Mouse (Mus musculus) gastrocnemius, postnatal 36 days (tissue): ENCODE data around the gene Pabpc1l. TPM values are rescaled to one million over a fixed set of nuclear protein-coding genes. Genes with fewer than 3 reads are reported as not detected.
"Not testable (repeated sequence)": the region's sequence is repeated elsewhere in the genome, so short reads cannot be mapped to it uniquely, and the experiment has no call there.

Source experiments
- DNase-seq, 2 experiments: peaks; one replicate each; pipeline ENCODE4 v3.0.0; 2022
- intact Hi-C: fragments of 180-260 bp; cut with DNase I; formaldehyde crosslinking; loops from one replicate; pipeline ENCODE4 v1.15.1; 2025
- total RNA-seq, 2 experiments: library from RNA; stranded (reverse); gene quantifications; 2 replicates each; pipeline ENCODE4 v1.2.3; 2021

Pabpc1l gene
- total RNA-seq, 2 experiments from 2014 or later: 0.54 TPM; not detected in 1

DNA sequence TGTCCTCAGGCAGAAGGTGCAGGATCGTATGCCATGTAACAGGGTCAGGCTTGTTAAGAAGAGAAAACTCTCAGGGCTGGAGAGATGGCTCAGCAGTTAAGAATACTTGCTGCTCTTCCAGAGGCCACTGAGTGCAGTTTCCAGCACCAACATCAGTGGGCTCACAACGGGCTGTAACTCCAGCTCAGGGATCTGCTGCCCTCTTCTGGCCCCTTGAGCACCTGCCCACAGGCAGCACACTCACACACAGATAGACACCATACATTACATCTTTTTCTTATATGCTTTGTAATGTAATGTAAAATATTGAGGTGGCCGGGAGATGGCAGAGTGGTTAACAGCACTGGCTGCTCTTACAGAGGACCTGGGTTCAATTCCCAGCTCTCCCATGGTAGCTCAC is 7.7 kb downstream of the Pabpc1l start:
- no peak for DNase-seq
- intact Hi-C loops: no loop called here

DNA sequence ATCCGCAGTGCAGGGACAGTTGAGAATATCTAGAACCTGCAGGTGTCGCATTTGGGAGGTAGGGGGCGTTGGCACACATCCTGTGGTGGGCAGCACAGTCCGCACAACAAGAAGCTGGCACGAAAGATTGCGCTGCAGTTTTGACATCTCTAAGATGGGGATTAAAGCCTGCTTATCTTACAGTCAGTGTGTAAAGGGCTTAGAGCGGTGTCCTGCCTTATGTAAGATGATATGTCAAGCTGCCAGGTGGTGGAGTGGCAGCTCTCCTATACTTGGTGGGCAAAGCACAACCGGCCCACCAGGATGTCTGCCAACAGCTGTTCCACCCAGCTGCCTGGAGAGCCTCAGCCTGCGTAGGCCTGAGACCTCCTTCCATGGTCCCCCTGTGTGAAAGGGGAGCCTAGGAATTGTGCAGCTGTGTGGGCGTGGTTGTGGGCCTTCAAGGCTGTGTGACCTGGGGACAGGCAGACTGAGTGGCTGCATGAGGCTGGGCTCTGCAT is 11.3 kb downstream of the Pabpc1l start:
- intact Hi-C loops: no loop called here
- no peak for DNase-seq

DNA sequence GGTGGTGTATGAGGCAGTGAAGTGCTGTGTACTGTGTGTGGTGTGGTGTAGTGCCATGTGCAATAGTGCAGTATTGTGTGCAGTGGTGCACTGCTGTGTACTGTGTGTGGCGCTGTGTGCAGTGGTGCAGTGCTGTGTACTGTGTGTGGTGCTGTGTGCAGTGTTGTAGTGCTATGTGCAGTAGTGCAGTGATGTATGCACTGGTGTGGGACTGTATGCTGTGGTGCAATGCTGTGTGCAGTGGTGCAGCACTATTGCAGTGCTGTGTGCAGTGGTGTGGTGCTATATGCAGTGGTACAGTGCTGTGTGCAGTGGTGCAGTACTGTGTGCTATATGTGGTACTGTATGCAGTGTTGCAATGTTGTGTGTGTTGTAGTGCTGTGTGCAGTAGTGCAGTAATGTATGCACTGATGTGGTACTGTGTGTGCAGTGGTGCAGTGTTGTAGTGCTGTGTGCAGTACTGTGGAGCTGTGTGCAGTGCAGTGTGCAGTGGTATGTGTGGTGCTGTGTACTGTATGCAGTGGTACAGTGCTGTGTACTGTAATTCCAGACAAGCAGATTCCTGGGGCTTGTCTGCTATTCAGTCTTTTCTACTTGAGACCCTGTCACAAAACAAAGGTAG is 13.3 kb downstream of the Pabpc1l start:
- DNase-seq: no peak
- intact Hi-C loops: no loop called here

DNA sequence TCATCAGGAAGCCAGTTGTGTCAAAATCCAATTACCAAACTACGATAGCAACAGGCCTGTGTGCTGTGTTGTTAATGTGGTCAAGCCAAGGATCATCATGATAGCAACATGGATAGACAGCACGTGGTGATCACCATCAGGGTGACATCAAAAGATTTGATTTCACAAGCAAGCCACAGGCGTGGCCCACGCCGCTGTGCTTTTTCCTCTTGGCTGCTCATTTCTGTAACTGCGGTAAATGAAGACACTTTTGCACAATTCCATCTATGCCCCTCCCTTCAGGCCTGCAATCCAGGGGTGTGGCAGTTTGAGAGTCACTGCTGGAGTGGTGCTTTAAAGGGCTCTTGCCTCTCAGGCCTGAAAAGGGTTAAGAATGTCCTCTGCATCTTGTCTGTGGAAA is 15.7 kb downstream of the Pabpc1l start:
- intact Hi-C loops: no loop called here
- no peak for DNase-seq

DNA sequence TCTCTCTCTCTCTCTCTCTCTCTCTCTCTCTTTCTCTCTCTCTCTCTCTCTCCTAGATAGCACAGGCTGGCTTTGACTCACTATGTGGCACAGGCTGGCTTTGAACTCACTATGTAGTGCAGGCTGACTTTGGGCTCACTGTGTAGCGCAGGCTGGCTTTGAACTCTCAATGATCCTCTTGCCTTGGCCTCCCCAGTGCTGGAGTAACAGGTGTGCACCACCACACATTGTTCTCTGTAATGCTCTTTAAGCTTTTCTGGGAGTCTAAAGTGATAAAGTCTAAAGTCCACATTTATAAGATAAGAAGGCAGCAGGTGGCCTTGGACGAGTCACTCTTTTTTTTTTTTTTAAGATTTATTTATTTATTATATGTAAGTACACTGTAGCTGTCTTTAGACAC is 16.3 kb downstream of the Pabpc1l start:
- intact Hi-C loops: no loop called here
- no peak for DNase-seq

DNA sequence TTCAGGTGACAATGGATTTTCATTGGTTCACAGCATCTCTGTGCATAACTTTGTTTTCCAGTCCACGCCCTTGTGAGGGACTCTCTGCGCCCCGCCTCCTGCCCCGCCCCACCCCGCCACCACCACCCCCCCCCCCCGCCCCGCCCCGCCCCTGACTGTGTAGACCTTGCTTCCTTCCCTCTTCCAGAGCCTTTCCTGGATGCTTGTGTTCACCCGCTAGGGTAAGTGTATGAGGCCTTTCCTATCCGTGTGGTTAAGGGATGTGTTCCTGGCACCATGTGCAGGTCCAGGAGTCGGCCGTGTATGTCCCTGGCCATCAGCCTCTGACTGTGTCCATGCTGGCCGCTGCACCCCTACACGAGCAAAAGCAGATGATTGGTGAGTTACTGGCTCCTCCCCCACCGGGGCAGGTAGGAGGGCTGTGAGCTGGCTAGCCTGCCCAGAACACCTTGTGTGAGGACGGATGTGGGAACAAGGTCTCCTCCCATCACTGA is 22.0 kb downstream of the Pabpc1l start:
- no peak for DNase-seq
- intact Hi-C loops: no loop called here

DNA sequence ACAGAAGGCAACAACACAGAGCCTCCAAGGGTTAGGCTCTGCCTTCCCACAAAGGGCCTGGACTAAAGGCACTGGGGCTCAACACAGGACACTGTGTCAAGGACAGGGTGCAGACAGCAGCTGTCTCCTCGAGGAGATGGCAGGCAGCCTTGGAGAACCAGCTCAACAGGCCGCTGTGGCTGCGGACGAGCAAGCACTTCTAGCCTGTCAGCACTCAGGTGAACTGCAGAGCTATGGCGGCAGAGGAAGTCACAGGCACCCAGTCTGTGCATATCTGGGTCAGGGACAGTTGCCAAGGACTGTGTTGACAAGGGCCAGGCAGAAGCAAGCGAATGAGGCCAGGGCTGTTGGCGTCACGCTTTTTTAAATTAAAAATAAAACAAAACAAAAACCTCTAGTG is 28.5 kb downstream of the Pabpc1l start:
- no peak for DNase-seq
- intact Hi-C loops: no loop called here

DNA sequence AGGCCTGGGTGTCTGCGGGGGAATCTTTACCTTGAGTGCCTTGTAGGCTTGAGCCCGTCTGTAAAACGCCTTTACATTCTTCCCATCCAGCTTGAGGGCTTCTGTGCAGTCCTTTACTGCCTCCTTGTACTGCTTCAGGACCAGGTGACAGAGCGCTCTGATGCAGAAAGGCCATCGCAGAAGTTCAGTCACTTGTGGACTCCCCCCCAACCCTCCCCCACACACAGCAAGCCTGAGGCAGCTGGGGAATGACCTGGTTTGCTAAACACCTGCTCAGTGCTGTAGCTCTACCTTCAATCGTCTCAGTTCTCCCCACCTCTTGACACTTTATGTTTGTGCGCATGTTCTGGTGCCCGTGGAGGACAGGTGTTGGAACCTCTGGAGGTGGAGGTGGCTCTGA is 29.4 kb downstream of the Pabpc1l start:
- intact Hi-C loops: no loop called here
- DNase-seq: no peak

DNA sequence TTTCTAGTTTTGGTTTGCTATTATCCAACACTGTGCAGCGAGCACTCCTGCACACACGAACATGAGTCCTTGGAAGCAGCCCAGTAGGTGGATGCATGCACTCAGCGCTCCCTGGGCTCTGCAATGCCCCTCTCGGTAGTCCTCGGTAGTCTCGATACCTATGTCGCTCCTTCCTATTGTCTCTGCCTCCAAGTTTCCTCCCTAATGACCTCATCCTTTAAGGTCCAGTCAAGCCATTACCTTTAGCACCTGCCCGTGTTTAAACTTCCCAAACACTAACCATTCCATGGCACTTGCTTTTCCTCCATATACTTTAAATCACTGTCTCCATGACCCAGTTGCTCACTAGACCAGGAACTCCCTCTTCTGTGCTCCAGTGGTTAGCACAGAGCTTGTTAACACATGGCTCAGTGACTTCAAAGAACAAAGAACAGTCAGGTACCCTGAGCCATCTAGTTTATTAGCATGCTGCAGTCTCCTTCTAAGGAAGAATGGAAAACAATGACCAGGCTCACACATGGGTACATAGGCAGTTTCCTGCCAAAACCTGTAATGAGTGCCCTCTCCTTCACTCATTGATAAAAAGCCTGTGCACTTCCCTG is 34.5 kb downstream of the Pabpc1l start:
- intact Hi-C loops: no loop called here
- DNase-seq: no peak

DNA sequence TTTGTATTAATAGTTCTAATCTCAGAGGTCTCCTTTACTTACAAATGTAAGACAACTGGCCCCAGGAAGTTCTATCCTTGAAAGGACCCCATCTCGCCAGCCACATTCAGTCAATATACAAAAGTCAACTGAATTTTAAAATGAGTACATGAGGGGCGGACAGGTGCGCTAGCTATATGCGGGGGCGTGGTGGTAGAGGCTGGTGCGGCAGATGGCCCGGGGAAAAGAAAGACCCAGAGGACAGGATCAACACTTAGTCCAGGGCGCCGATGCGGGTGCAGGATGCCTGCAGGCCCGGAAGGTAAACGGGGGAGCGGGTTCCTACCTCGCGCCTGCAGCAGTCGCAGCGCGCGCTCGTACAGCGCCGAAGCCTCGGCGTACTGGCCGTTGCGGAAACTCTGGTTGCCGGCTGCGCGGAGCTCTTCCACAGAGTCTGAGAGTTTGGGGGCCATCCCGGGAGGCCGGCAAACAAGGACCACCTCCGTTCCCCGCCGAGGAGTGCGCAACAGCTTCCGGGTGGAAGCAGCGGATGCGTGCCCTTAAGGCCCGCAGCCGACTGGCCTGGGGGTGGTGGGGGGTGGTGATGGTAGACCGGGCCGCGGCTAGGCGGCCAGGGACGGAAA is 45.0 kb downstream of the Pabpc1l start, which contains the start of gene Stk4:
Gene Stk4, plus strand, starts transcription at position 181 of the 623 bp plus-strand sequence.
- no peak for DNase-seq
- intact Hi-C loops: no loop called here

DNA sequence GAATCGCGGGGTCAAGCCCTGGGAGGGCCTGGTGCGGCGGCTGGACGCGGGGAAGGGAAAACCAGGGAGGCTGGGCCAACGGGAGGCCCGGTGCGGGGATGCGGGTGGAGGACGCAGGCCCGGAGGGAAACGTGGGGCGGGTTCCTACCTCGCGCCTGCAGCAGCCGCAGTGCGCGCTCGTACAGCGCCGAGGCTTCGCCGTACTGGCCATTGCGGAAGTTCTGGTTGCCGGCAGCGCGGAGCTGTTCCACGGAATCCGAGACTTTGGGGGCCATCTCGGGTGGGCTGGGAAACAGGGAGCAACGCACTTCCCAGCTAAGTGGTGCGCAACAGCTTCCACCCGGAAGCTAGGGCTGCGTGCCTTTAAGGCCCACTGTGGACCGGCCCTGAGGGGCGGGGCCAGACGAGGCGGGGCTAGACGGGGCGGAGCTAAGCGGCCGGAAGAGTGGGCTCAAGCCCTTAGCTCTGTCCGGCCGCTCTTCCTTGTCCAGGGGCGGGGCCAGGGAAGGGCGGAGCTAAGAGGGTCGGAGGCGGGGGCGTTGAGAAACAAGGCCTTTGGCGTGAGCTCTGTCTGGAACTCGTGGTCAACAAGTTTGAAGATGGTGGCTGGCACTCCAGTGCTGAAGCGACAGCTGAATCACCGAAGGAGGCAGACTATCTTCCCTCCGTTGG is 45.7 kb downstream of the Pabpc1l start, which contains the start of gene Tomm34:
Gene Tomm34, minus strand, starts transcription at position 405 of the 672 bp plus-strand sequence.
- peak; percentile 95 to 97 for DNase-seq

DNA sequence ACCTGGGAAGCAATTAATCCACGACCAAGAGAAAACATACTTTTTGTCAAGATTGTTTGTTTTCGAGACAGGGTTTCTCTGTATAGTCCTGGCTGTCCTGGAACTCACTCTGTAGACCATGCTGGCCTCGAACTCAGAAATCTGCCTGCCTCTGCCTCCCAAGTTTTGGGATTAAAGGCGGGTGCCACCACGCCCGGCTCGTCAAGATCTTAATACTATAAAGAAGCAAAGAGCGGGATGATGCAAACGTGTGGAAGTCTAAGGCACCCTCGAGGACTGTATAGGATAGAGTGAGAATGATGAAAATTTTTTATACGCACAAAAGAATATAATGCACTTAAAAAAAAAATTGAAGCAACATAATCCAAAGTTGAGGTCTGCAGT is 46.2 kb downstream of the Pabpc1l start:
- intact Hi-C loops, DNase-seq: not testable (repeated sequence)

More for the DNA sequence above, 45.7 kb downstream of the Pabpc1l start, which contains the start of gene Tomm34:
- intact Hi-C loops: no loop called here

DNA sequence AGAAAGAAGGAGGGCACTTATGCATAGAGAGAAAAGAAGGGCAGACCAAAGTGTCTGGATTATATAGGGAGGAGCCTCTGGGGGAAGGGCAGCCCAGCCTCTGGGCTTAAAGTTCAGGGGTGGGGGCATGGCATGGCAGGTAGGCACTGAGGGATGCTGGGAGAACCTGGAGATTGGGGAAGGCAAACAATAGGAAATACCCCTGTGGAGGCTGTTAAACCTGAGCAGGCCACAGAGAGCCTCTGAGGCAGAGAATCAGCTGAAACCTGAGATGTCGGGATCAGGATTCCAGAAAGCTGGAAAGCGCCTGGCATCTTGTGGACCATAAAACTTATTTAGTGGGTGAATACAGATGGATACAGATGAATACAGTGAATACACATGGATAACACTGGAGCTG is 46.9 kb downstream of the Pabpc1l start:
- intact Hi-C loops: no loop called here

DNA sequence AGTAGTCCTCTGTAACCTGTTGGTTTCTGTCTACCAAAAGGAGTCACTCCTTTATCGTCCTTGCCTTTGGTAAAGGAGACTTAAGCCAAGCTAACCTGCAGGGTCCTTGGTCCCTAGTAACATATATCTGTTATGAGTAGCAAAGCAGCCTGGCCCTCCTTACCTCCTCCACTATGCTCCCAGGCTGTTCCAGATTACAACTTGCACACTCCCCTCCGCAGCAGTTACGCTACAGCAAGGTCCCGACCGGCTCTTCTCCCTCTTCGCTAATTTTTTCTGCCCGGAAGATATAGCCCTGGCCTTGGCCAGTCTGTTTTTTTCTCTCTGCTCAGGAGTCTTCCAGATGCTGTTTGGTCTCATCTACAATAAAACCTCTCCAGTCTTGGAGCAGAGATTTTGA is 47.9 kb downstream of the Pabpc1l start:
- intact Hi-C loops: no loop called here
- no peak for DNase-seq

More for the DNA sequence above, 46.9 kb downstream of the Pabpc1l start:
- DNase-seq: no peak

DNA sequence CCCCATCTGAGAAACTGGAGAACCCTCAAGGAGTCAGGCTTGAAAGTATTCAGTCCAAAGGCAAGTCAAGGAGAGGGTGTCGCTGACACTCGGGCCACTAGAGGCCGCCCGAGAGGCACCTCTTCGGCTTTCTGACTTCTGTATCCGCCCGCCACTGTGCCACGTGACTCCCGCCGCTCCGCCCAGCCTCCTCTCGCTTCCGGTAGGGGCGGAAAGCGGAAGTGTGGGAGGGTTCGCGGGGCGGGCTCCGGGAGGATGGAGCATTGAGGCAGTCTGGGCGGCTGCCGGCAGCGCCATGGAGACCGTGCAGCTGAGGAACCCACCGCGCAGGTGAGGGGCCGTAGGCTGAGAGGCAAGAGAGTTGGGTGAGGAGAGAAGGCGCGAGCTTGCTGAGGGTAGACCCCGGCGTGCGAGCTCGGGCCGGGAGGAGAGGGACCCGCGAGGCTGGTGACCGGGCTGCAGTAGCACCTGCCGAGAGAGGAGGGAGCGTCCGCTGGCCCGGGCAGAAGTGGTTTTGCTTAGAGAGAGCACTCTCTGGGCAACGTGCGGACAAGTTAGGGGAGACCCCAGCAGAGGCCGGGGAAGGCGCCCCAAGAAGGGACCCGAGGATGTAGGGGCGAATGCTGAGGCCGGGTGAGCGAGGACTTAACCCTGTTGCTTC is 48.8 kb downstream of the Pabpc1l start:
- intact Hi-C loops: no loop called here
- DNase-seq: peak; percentile 96 to 97

DNA sequence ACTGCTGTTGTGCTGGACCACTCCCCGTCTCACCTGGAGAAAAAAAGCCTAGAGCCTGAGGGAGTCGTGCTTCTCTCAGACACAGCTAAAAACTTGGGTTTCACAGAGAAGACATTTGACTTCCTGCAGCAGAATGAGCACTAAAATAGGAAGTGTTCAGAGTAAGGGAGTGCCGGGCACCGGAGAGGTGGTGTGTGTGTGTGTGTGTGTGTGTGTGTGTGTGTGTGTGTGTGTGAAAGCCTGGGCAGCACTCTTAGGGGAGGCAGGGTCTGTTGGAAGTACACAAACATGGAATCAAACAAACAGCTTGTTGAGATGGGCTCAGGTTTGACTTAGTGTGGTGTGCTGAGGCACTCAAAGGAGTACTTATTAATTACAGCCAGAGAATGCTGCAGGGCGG is 49.8 kb downstream of the Pabpc1l start:
- intact Hi-C loops: no loop called here
- no peak for DNase-seq

DNA sequence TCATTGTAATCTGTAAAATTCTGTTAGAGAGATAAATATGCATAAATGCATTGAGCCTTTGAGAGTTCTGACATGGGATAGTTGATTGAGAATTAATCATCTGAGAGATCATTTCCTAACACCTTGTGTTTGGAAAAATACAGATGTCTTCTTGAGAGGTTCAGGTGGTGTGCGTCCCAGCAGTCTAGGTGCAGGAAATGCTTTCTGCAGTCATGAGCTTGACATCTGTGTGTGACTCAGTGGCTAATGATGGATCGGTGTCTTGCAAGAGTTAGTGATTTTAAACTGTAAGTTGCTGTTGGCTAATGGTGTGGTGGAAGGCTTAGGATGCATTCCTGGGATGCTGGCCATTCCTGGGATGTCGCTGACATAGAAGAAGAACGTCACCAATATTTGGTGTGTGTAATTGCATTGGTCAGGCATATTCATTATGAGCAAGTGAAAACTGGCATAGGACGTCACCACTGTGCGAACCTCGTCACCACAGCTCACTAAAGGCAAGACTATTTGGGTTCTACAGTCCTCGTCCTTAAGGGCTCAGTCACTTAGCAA is 51.7 kb downstream of the Pabpc1l start:
- DNase-seq: no peak
- intact Hi-C loops: no loop called here

DNA sequence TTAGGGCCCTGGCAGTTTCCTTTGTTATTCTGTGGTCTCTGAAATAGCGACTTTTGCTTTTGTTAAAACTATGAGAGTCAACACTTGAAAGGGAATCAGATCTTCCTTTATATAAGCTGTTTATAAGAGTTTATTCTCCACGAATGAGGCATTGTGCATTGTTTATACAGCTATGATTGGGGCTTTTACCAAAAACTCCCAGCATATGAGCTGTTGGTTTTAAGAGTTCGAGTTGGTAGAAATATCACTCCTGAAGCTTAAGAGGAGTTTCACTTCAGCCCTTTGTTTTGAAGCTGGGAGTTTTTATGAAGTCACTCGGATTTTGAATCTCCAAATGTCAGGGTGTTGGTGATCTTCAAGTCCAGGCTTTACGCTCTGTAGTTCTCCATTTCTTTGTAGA is 52.6 kb downstream of the Pabpc1l start:
- no peak for DNase-seq
- intact Hi-C loops: no loop called here

DNA sequence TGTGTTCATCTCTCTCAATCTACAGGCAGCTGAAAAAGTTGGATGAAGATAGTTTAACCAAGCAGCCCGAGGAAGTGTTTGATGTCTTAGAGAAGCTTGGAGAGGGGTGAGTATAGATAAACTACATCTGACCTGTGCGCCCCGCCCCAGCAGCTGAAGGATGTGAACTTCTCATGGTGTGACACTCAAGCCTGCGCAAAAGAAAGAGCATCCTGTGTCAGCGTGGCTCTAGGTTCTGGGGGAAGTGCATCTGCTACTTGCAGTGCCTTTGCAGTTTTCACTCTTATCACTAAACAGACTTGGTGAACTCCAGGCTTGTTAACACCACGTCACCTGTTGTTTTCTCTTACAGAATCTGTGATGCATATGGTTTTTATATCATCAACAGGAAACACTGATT is 54.2 kb downstream of the Pabpc1l start:
- intact Hi-C loops: no loop called here
- no peak for DNase-seq

DNA sequence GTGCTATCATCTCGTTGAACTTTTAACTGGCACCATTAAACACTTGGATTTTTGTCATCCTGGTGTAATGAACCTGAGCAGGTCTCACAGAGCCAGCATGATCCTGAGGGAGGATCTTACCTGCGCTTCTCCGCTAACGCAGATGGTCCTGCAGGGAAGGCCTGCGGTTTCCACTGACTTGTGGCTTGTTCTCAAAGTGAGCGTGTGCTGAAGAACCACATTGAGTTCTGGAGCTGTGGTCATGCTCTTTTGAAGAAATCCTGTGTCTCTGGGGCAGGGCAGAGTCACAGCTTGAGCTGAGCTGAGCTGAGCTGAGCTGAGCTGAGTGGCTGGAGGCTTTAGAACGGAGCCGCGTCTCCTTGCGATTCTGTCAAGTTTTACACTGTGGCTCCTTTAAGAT is 56.3 kb downstream of the Pabpc1l start:
- no peak for DNase-seq
- intact Hi-C loops: no loop called here
